Mouse (Mus musculus) olfactory bulb, adult 2 months (tissue): ENCODE measurements around the gene Efcab10. TPM values are rescaled to one million over a fixed set of nuclear protein-coding genes. Genes with fewer than 3 reads are reported as not detected.
A peak's percentile ranks its signal among the peaks of the same experiment; 100 is the strongest.

Experiments
- H3K27ac ChIP-seq: fragments of 200-500 bp; 2 replicates; pipeline ENCODE4 v1.5.1; 2012; ENCODE audit warnings: low read depth, low read length; ENCODE audit not compliant: insufficient read depth
- H3K4me1 ChIP-seq: fragments of 200-500 bp; 2 replicates; pipeline ENCODE4 v1.6.1; 2012; ENCODE audit warnings: low read length; ENCODE audit not compliant: control insufficient read depth, insufficient read depth
- H3K4me3 ChIP-seq: fragments of 200-500 bp; 2 replicates; pipeline ENCODE4 v1.5.1; 2012; ENCODE audit warnings: mild to moderate bottlenecking, low read depth, low read length, moderate library complexity; ENCODE audit not compliant: insufficient read depth
- CTCF ChIP-seq: fragments of 200-500 bp; IDR thresholded peaks from 2 replicates; pipeline ENCODE4 v1.5.1; 2012; ENCODE audit warnings: low read depth, mild to moderate bottlenecking, low read length, moderate library complexity; ENCODE audit not compliant: insufficient read depth
- POLR2A ChIP-seq: fragments of 200-500 bp; IDR thresholded peaks from 2 replicates; pipeline ENCODE4 v1.6.1; 2012; ENCODE audit warnings: mild to moderate bottlenecking, low read depth, low read length, moderate library complexity; ENCODE audit not compliant: insufficient read depth
- WGBS: fragments of 180-500 bp; shearing (Covaris S2); methylation state at CpG from one replicate; pipeline ENCODE4 v1.1.7; 2018; 5-methylcytosine and 5-hydroxymethylcytosine counted together
- polyA plus RNA-seq: library from polyadenylated mRNA; stranded (reverse); fragments of >200 nt; gene quantifications from 2 replicates; pipeline ENCODE4 v1.2.4, GENCODE M21; 2012; ENCODE audit warnings: low replicate concordance; ENCODE audit not compliant: missing spikeins, insufficient read depth, insufficient read length

Efcab10 gene
- not detected in 2 replicates for polyA plus RNA-seq

GRCm38 (mm10) chr12:33394804-33395623 is at the start of gene Efcab10:
Gene Efcab10 (plus strand): TSS chr12:33394854.
- TF ChIP-seq POLR2A, result no peak
- TF ChIP-seq CTCF, result no peak
- Histone ChIP-seq H3K27ac (no peak within 1 kb of the TSS), H3K4me3 (peak within 1 kb of the TSS; percentile 36), H3K4me1 (peaks cover 8% of the 10 kb centered on the region)
- WGBS, result 12% methylated on average over 24 of the region's 24 CpGs

DNA sequence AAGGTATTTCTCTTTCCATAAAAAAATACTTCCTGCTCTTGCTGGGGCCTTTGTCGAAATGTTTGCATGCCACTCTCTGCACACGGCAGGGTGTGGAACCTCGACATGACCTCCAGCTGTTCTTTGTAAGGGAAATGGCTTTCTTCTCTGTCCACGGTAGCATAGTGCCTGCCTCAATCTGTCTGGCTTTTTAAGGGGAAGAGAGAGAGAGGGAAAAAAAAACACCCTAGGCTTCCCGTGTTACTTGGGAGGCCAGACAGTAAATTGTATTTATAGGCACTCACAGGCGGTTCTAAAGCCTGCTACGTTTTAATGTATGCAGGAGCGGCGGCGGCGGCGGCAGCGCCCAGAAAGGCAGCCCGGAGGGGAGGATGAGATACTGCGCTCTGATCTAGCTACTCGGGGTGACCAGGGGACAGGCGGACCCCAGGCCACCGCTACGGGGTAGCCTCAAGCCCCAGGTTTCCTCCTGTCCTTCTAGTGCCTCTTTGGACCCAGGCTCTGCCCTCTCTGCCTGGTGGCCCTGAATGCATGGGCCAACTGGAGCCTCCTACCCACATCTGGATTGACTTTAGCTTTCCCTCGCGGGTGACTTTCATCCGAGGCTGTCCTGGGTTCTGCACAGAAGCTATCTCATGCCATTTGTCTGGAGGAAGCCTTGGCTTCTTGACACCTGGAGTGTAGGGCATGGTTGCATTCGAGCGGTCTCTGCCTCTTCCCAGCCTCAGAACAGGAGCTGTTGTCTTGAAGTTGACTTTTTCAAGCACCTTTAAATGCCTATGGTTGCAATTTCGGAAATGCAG is 49.5 kb upstream of the Efcab10 start:
- WGBS, result 37% methylated on average over 25 of the region's 25 CpGs
- H3K27ac ChIP-seq, result no peak overlapping the region
- TF ChIP-seq POLR2A (no peak), CTCF (no peak)
- H3K4me3 ChIP-seq, result no peak overlapping the region
- peaks cover 34% of the 10 kb centered on the region for H3K4me1 ChIP-seq

- H3K4me3 ChIP-seq, result no peak overlapping the region
- TF ChIP-seq CTCF (no peak), POLR2A (no peak)
These were observed 48.8 kb upstream of the Efcab10 start for GRCm38 (mm10) chr12:33345773-33346435.

GRCm38 (mm10) chr12:33352671-33353070 is 42.0 kb upstream of the Efcab10 start:
- H3K4me1 ChIP-seq, result no peaks in the 10 kb centered on the region
- 90% methylated on average over 4 of the region's 4 CpGs for WGBS
- TF ChIP-seq POLR2A (no peak), CTCF (no peak)
- no peak overlapping the region for H3K27ac ChIP-seq
- H3K4me3 ChIP-seq, result no peak overlapping the region

More at GRCm38 (mm10) chr12:33345773-33346435, 48.8 kb upstream of the Efcab10 start:
- WGBS, result 69% methylated on average over 23 of the region's 23 CpGs
- no peak overlapping the region for H3K27ac ChIP-seq
- H3K4me1 ChIP-seq, result peaks cover 34% of the 10 kb centered on the region

- no peak overlapping the region for H3K4me3 ChIP-seq
- H3K27ac ChIP-seq, result no peak overlapping the region
- TF ChIP-seq CTCF (no peak), POLR2A (no peak)
- peaks cover 11% of the 10 kb centered on the region for H3K4me1 ChIP-seq
- 84% methylated on average over 10 of the region's 10 CpGs for WGBS
These were observed 36.3 kb upstream of the Efcab10 start for GRCm38 (mm10) chr12:33358345-33358744.

- TF ChIP-seq POLR2A (no peak), CTCF (no peak)
- Histone ChIP-seq H3K27ac (no peak overlapping the region), H3K4me1 (peaks cover 11% of the 10 kb centered on the region), H3K4me3 (no peak overlapping the region)
- WGBS, result 92% methylated on average over 7 of the region's 7 CpGs
These were observed 35.4 kb upstream of the Efcab10 start for GRCm38 (mm10) chr12:33359209-33359608.

DNA sequence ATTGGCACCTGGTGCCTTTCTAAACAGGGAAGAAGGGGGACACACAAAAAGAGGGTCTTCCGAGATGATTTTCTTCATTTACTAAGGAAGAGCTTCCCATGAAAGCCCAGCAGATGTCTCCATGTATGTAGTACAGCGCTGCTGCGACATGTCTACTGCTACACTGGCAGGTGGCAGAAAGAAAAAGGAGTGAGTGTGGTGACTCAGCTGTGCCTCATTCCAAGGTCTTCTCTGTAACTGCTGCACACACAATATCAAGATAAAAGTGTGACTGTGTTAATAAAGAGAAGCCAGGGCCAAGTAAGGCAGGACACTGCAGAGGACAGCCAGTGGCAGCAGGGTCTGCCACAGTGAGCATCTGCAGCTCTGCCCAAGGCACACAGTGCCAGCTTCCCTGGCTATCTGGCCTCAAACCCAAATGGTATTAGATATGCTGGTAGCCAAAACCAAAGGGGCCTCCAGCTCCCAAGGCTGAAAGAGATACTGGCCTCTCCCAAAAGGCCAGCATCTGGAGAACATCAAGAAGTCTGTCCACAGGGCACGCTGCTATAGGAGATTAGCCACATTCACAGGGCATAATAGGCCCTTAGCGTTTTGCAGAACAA is 34.7 kb upstream of the Efcab10 start:
- TF ChIP-seq POLR2A, result no peak
- no peak for TF ChIP-seq CTCF
- WGBS, result 55% methylated on average over 5 of the region's 5 CpGs
- peaks cover 11% of the 10 kb centered on the region for H3K4me1 ChIP-seq
- H3K4me3 ChIP-seq, result no peak overlapping the region
- no peak overlapping the region for H3K27ac ChIP-seq

- 31% methylated on average over 6 of the region's 6 CpGs for WGBS
- Histone ChIP-seq H3K27ac (0 out of 2 replicates have a peak overlapping the region, but pooled peaks have one; percentile 22), H3K4me3 (no peak overlapping the region)
These were observed 33.9 kb upstream of the Efcab10 start for GRCm38 (mm10) chr12:33360729-33361128.

More at GRCm38 (mm10) chr12:33360729-33361128, 33.9 kb upstream of the Efcab10 start:
- TF ChIP-seq POLR2A (no peak), CTCF (no peak)
- H3K4me1 ChIP-seq, result peaks cover 11% of the 10 kb centered on the region
